Comparison of ENCODE assay signal across 17 mouse cellular contexts in genomic region chr7:90335755-90336194, GRCm38 (mm10). TPM values are rescaled to one million over a fixed set of nuclear protein-coding genes. Genes with fewer than 3 reads are reported as not detected.
A peak's percentile ranks its signal among the peaks of the same experiment; 100 is the strongest.
DNase-seq lines count a peak whose midpoint lies in the region; ATAC-seq and TF ChIP-seq lines count a peak whose summit lies in the region.
"Had no signal": no experiment of that assay in that cellular context is flagged by ENCODE, and none has a peak within 500 bp of the region (broad histone marks: within the 10 kb centered on the region; RNA-seq: fewer than 3 reads in every experiment).

No protein-coding gene starts in this region.

- H3K9me3 ChIP-seq in heart, embryonic 11.5 days (replicated peaks; ENCODE audit: control insufficient read depth, low read length), result no peaks in the 10 kb centered on the region
- H3K9me3 ChIP-seq: embryonic facial prominence, embryonic 13.5 days; forebrain, embryonic 12.5 days; heart, embryonic 12.5 days; midbrain, embryonic 15.5 days; neural tube, embryonic 12.5 days had no signal

- H3K27ac ChIP-seq in heart, embryonic 11.5 days (ENCODE audit: low read depth, low read length), result no peak overlapping the region
- no peak overlapping the region; the same call in 1 of the 2 replicates for H3K27ac ChIP-seq in left cerebral cortex, adult 2 months
- H3K27ac ChIP-seq: embryonic facial prominence, embryonic 13.5 days; forebrain, embryonic 12.5 days; macrophage; midbrain, embryonic 15.5 days; neural tube, embryonic 12.5 days had no signal

- no peak overlapping the region for H3K9ac ChIP-seq in heart, embryonic 11.5 days (ENCODE audit: low read depth, low read length)
- H3K9ac ChIP-seq: embryonic facial prominence, embryonic 13.5 days; forebrain, embryonic 12.5 days; heart, embryonic 12.5 days; midbrain, embryonic 15.5 days; neural tube, embryonic 12.5 days had no signal

- H3K36me3 ChIP-seq in heart, embryonic 11.5 days (ENCODE audit: control insufficient read depth, insufficient read depth, low read length), result no peaks in the 10 kb centered on the region
- H3K36me3 ChIP-seq: embryonic facial prominence, embryonic 13.5 days; forebrain, embryonic 12.5 days; heart, embryonic 12.5 days; midbrain, embryonic 15.5 days; neural tube, embryonic 12.5 days had no signal

- no peaks in the 10 kb centered on the region for H3K4me1 ChIP-seq in heart, embryonic 11.5 days (ENCODE audit: control insufficient read depth, insufficient read depth, low read length)
- H3K4me1 ChIP-seq: embryonic facial prominence, embryonic 13.5 days; forebrain, embryonic 12.5 days; midbrain, embryonic 15.5 days; neural tube, embryonic 12.5 days had no signal

- TF ChIP-seq CTCF in left cerebral cortex, adult 2 months (IDR thresholded peaks at IDR 0.05), result no peak

- DNase-seq in adrenal gland, adult 8-10 months, result peak; percentile 25
- no peak for DNase-seq in adrenal gland, adult 18-20 months (ENCODE audit: low spot score in 2 of 2)
- peak; percentile 85 for DNase-seq in Muller cell, postnatal 12 days (ENCODE audit: inconsistent ontology term)
- peak; percentile 32 for DNase-seq in embryo, embryonic 10 days (ENCODE audit: low spot score)
- DNase-seq in kidney, postnatal 10 days, result peak; percentile 66
- no peak for DNase-seq in gastrocnemius, postnatal 36 days
- no peak for DNase-seq in left cerebral cortex, adult 2 months (ENCODE audit: extremely low spot score in 1 of 2, low spot score in 2 of 2)
- DNase-seq: cerebellum, adult 9-11 months; liver; thymus, postnatal 36 days had no signal

- intact Hi-C loops in gastrocnemius, postnatal 36 days (cut with DNase I), result no loop called here
- intact Hi-C loops in left cerebral cortex, adult 2 months (cut with DNase I), result no loop called here

- no peak overlapping the region for H3K4me2 ChIP-seq in heart, embryonic 11.5 days
- H3K4me2 ChIP-seq: embryonic facial prominence, embryonic 13.5 days; forebrain, embryonic 12.5 days; heart, embryonic 12.5 days; midbrain, embryonic 15.5 days; neural tube, embryonic 12.5 days had no signal

- no peaks in the 10 kb centered on the region for H3K27me3 ChIP-seq in heart, embryonic 11.5 days (ENCODE audit: control insufficient read depth, insufficient read depth, low read length)
- H3K27me3 ChIP-seq: embryonic facial prominence, embryonic 13.5 days; forebrain, embryonic 12.5 days; heart, embryonic 12.5 days; midbrain, embryonic 15.5 days; neural tube, embryonic 12.5 days had no signal

- WGBS in heart, embryonic 11.5 days (ENCODE audit: insufficient replicate concordance), result 41% methylated on average over 3 of the region's 3 CpGs

- no peak for ATAC-seq in heart, embryonic 11.5 days (replicated peaks; ENCODE audit: insufficient number of reproducible peaks, low FRiP score, low TSS enrichment)
- ATAC-seq: midbrain, embryonic 15.5 days had no signal

- H3K4me3 ChIP-seq in heart, embryonic 11.5 days (ENCODE audit: low read depth, low read length), result no peak overlapping the region
- no peak overlapping the region for H3K4me3 ChIP-seq in left cerebral cortex, adult 2 months
- H3K4me3 ChIP-seq: embryonic facial prominence, embryonic 13.5 days; forebrain, embryonic 12.5 days; heart, embryonic 12.5 days; midbrain, embryonic 15.5 days; neural tube, embryonic 12.5 days had no signal

RNA-seq across cellular contexts. Expression of gene Sytl2, which starts 33.7 kb away (rescaled TPM):
- 1 to 10 TPM; 4.1 to 7.1 (median 6.0) TPM for total RNA-seq in adrenal gland, adult 8-10 months (2022)
- 1 to 10 TPM; 6.0 to 6.2 TPM for total RNA-seq in adrenal gland, adult 18-20 months (2021)
- 5.2 and 5.5 TPM in 2 replicates for polyA plus RNA-seq in heart, embryonic 11.5 days (2014; fragmentation: Nextera tagmentation; extraction: Ambion mirVana)
- total RNA-seq in gastrocnemius, postnatal 36 days (2021), result 1 to 10 TPM; 5.1 to 5.3 TPM
- 10 to 100 TPM; 87.1 to 90.8 TPM for total RNA-seq in left cerebral cortex, adult 2 months (2021)

Comparison
In these comparisons a context has a peak if more than half of its experiments do, and no peak if none do; other contexts are left out.
1. DNase-seq: peak in adrenal gland, adult 8-10 months (single experiment), Muller cell, postnatal 12 days (single experiment), embryo, embryonic 10 days (single experiment) and kidney, postnatal 10 days (single experiment); none in adrenal gland, adult 18-20 months (0 of 2), gastrocnemius, postnatal 36 days (0 of 2) and left cerebral cortex, adult 2 months (0 of 2).
2. RNA of gene Sytl2, which starts 33.7 kb away (total RNA-seq): 87.1 to 90.8 TPM in left cerebral cortex, adult 2 months; 4.1 to 7.1 TPM in adrenal gland, adult 8-10 months, 6.0 to 6.2 TPM in adrenal gland, adult 18-20 months and 5.1 to 5.3 TPM in gastrocnemius, postnatal 36 days; every median in the first group is over 10 times any median in the second.